Mouse (Mus musculus): ENCODE results near the gene Cadps2.

DNA sequence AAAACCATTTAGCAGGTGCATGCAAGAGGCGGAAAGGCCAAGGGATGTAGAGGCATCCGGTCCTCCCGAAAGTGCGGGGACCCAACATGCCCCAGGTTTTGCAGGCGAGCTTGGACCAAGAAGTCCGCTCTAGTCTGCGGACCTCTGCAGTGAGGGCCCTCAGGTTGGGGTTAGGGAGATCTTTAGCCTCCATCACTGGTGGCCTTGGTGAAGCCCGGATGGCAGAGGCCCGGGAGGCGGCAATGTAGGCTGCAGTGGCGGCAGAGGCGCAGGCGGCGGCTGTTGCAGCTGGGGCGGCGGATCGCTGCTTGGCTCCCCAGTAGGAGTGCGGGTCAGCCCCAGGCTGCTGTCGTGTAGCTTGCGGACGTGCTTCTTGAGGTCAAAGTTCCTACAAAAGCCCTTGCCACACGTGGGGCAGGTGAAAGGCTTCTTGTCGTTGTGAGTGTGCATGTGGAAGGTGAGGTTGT, 593.6 kb downstream of the Cadps2 start:
- TF ChIP-seq POLR2A (IDR thresholded peaks at IDR 0.05; ENCODE audit: insufficient read depth, low read length) (no peak), CTCF (IDR thresholded peaks at IDR 0.05; ENCODE audit: low read depth, low read length) (no peak), EP300 (IDR thresholded peaks at IDR 0.05; ENCODE audit: insufficient read depth, low read depth, low read length) (no peak)
